ENCODE assay signal across 11 mouse cellular contexts in genomic region chr12:79531809-79532798, GRCm38 (mm10).
DNase-seq lines count a peak whose midpoint lies in the region; ATAC-seq and TF ChIP-seq lines count a peak whose summit lies in the region.
"Had no signal": no experiment of that assay in that cellular context is flagged by ENCODE, and none has a peak within 500 bp of the region (broad histone marks: within the 10 kb centered on the region; RNA-seq: fewer than 3 reads in every experiment).

No protein-coding gene starts in this region.

- H3ac ChIP-seq in C2C12 (ENCODE audit: control insufficient read depth, insufficient read length, low read depth), result no peak overlapping the region

- POLR2A ChIA-PET in Patski (lab: Charles Lee), result interaction anchor here (0.7 kb wide), 1 partner anchor 677 kb away, joined by 3 read pairs; no protein-coding TSS in a partner anchor

- H3K27ac ChIP-seq in heart, embryonic 16.5 days (ENCODE audit: low read length), result peak overlapping the region; percentile 73
- peak overlapping the region; percentile 77; the same call in 1 of the 2 replicates for H3K27ac ChIP-seq in limb, embryonic 11.5 days (replicated peaks; ENCODE audit: low read depth, low read length)
- H3K27ac ChIP-seq: neural tube, embryonic 13.5 days had no signal

- H3K4me2 ChIP-seq in heart, embryonic 16.5 days (ENCODE audit: low read depth, low read length), result no peak overlapping the region
- H3K4me2 ChIP-seq in limb, embryonic 11.5 days (ENCODE audit: low read depth, severe bottlenecking), result no peak overlapping the region
- H3K4me2 ChIP-seq: neural tube, embryonic 13.5 days had no signal

- H3K9ac ChIP-seq in heart, embryonic 16.5 days (ENCODE audit: low read length), result peak overlapping the region; percentile 21; the same call in 1 of the 2 replicates
- H3K9ac ChIP-seq in limb, embryonic 11.5 days (ENCODE audit: low read length), result no peak overlapping the region
- H3K9ac ChIP-seq: neural tube, embryonic 13.5 days had no signal

- WGBS in heart, embryonic 16.5 days, result 37% methylated on average over 5 of the region's 5 CpGs
- WGBS in limb, embryonic 11.5 days, result 30% methylated on average over 5 of the region's 5 CpGs

- peaks cover 35% of the 10 kb centered on the region for H3K4me1 ChIP-seq in heart, embryonic 16.5 days (ENCODE audit: control insufficient read depth, insufficient read depth, low read length)
- H3K4me1 ChIP-seq in limb, embryonic 11.5 days (ENCODE audit: control insufficient read depth, insufficient read depth, low read length), result peaks cover 28% of the 10 kb centered on the region

- CTCF ChIA-PET in Patski (lab: Charles Lee), result no interaction called here

- in situ Hi-C loops in Patski (cut with MboI; ENCODE audit: low pct_unique_long_range_greater_than_20kb), result no loop called here

- H3K79me3 ChIP-seq in C2C12 (ENCODE audit: low read depth), result no peaks in the 10 kb centered on the region

- peaks cover 6% of the 10 kb centered on the region for H3K9me3 ChIP-seq in heart, embryonic 16.5 days (replicated peaks; ENCODE audit: control insufficient read depth, low read length)
- H3K9me3 ChIP-seq in limb, embryonic 11.5 days (ENCODE audit: control insufficient read depth, low read length), result no peaks in the 10 kb centered on the region
- H3K9me3 ChIP-seq: neural tube, embryonic 13.5 days had no signal

- H3K27me3 ChIP-seq in C2C12 (ENCODE audit: control insufficient read depth, insufficient read depth, insufficient read length) (no peaks in the 10 kb centered on the region), Patski (no peaks in the 10 kb centered on the region)
- H3K27me3 ChIP-seq in heart, embryonic 16.5 days (ENCODE audit: control insufficient read depth, insufficient read depth, low read length), result no peaks in the 10 kb centered on the region
- no peaks in the 10 kb centered on the region for H3K27me3 ChIP-seq in limb, embryonic 11.5 days (ENCODE audit: control insufficient read depth, insufficient read depth, low read length)
- H3K27me3 ChIP-seq: neural tube, embryonic 13.5 days had no signal

- no peaks in the 10 kb centered on the region for H3K36me3 ChIP-seq in C2C12 (ENCODE audit: control insufficient read depth, insufficient read depth)
- H3K36me3 ChIP-seq in heart, embryonic 16.5 days (ENCODE audit: control insufficient read depth, insufficient read depth), result no peaks in the 10 kb centered on the region
- H3K36me3 ChIP-seq in limb, embryonic 11.5 days (ENCODE audit: control insufficient read depth, insufficient read depth, low read length), result no peaks in the 10 kb centered on the region
- H3K36me3 ChIP-seq: neural tube, embryonic 13.5 days had no signal

- TF ChIP-seq CTCF in C2C12 (IDR thresholded peaks at IDR 0.05; ENCODE audit: control insufficient read depth, insufficient read depth, insufficient read length), result no peak
- no peak for TF ChIP-seq CTCF in Patski (IDR thresholded peaks at IDR 0.05)

- H3K79me2 ChIP-seq in C2C12 (ENCODE audit: control insufficient read depth, insufficient read depth), result no peaks in the 10 kb centered on the region

- no peak overlapping the region for H3K4me3 ChIP-seq in C2C12 (ENCODE audit: insufficient read depth, poor library complexity, severe bottlenecking)
- H3K4me3 ChIP-seq in heart, embryonic 16.5 days (ENCODE audit: low read length), result no peak overlapping the region
- H3K4me3 ChIP-seq in limb, embryonic 11.5 days (ENCODE audit: low read depth, low read length), result no peak overlapping the region
- H3K4me3 ChIP-seq: neural tube, embryonic 13.5 days had no signal

- ATAC-seq in Patski, result peak; percentile 35
- ATAC-seq in heart, embryonic 16.5 days (replicated peaks; ENCODE audit: extremely low read depth, insufficient read depth, low FRiP score), result 0 out of 2 replicates have a peak, but pooled peaks have one; percentile 4
- ATAC-seq in limb, embryonic 11.5 days (ENCODE audit: insufficient number of reproducible peaks, low FRiP score, low TSS enrichment, low read depth), result peak; percentile 13; the same call in 1 of the 2 replicates

- no peak for DNase-seq in Patski (ENCODE audit: low read depth, low spot score)
- peak; percentile 42 for DNase-seq in limb, embryonic 11.5 days (ENCODE audit: low spot score)
- DNase-seq in spleen, postnatal 14 days (ENCODE audit: low spot score in 2 of 2), result no peak
- no peak for DNase-seq in right cerebral cortex, postnatal 10 days (ENCODE audit: low spot score in 2 of 2)
- DNase-seq in right cerebral cortex, postnatal 4 days, result no peak
- DNase-seq: cerebellum, adult 11 months; gastrocnemius, postnatal 10 days; lung, postnatal 10 days had no signal

TF ChIP-seq in C2C12, 6 proteins besides CTCF, POLR2A, EP300 and RAD21:
- TF ChIP-seq CEBPB (IDR thresholded peaks at IDR 0.05; ENCODE audit: low read depth) (peak; percentile 70), MYOG (IDR thresholded peaks at IDR 0.05; ENCODE audit: control insufficient read depth, extremely low read depth, insufficient read length) (no peak), MYOD1 (IDR thresholded peaks at IDR 0.05; ENCODE audit: control insufficient read depth, insufficient read length, low read depth) (no peak), USF1 (IDR thresholded peaks at IDR 0.05; ENCODE audit: low read depth) (no peak), MAX (IDR thresholded peaks at IDR 0.05) (no peak), FOSL1 (IDR thresholded peaks at IDR 0.05; ENCODE audit: insufficient read depth, low read length, poor library complexity, severe bottlenecking) (peak; percentile 19)
